Mouse (Mus musculus): Measurements from ENCODE around the gene AC124108.1. TPM values are rescaled to one million over a fixed set of nuclear protein-coding genes. Genes with fewer than 3 reads are reported as not detected.

Gene AC124108.1
- polyA plus RNA-seq, 1 experiment from 2014 or later: not detected

DNA sequence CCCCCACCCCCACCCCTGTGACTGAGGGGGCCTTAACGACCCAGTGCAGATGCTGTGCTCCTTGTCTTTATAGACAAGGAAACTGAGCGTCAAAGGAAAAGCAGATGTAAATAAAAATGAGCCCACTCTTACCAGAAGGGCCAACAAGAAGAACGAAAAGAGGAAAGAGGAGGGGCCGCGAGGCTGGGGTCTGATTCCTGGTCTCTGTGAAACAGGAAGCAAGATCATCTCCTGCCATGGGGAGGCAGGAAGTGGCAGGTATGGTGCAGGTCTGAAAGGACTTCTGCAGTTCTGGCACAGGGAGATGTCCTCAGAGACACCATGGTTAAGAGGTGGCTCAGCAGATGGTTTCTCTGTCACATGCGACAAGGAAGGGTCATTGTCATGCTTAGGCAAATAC lies 20.6 kb upstream of the AC124108.1 start:
- Histone ChIP-seq H3K27ac (ENCODE audit: low read depth, low read length) (no peak overlapping the region), H3K4me2 (replicated peaks; ENCODE audit: low read depth) (no peak overlapping the region), H3K9ac (ENCODE audit: low read depth, low read length) (no peak overlapping the region), H3K36me3 (ENCODE audit: control insufficient read depth, insufficient read depth) (no peaks in the 10 kb centered on the region), H3K27me3 (replicated peaks; ENCODE audit: control insufficient read depth, insufficient read depth, low read length) (no peaks in the 10 kb centered on the region), H3K4me1 (replicated peaks; ENCODE audit: control insufficient read depth, insufficient read depth, low read length) (no peaks in the 10 kb centered on the region; the same call in 1 of the 2 replicates), H3K4me3 (ENCODE audit: low read depth, low read length) (no peak overlapping the region), H3K9me3 (ENCODE audit: control insufficient read depth) (no peaks in the 10 kb centered on the region)
- TF ChIP-seq CTCF (IDR thresholded peaks at IDR 0.05; ENCODE audit: low read depth): no peak
- 47% methylated on average over 6 of the region's 6 CpGs for WGBS
- no peak for ATAC-seq

DNA sequence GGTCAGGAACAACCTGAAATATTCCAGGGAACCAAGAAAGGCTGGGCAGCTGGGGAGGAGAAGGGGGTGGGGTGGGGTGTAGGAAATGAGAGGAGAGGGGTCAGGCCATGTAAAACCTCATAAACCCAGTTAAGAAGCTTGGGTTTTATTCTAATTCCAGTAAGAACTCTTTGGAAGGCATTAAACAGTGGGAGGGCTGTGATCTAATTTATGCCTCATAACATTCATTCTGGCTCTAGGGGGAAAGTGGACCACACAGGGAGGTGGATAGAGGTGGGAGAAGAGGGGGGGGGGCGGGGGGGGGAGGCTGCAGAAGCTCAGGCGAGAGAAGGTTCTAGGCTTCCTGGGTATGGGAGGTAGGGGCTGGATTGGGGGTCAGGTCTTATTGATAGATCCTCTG lies 19.6 kb upstream of the AC124108.1 start:
- no peak overlapping the region for H3K4me3 ChIP-seq (ENCODE audit: low read depth, low read length)
- H3K4me2 ChIP-seq (replicated peaks; ENCODE audit: low read depth): no peak overlapping the region
- H3K27ac ChIP-seq (ENCODE audit: low read depth, low read length): no peak overlapping the region
- no peak for TF ChIP-seq CTCF (IDR thresholded peaks at IDR 0.05; ENCODE audit: low read depth)
- no peak for ATAC-seq
- WGBS: 36% methylated on average over 1 of the region's 2 CpGs
- no peaks in the 10 kb centered on the region for H3K9me3 ChIP-seq (ENCODE audit: control insufficient read depth)
- no peak overlapping the region for H3K9ac ChIP-seq (ENCODE audit: low read depth, low read length)
- no peaks in the 10 kb centered on the region; the same call in 1 of the 2 replicates for H3K4me1 ChIP-seq (replicated peaks; ENCODE audit: control insufficient read depth, insufficient read depth, low read length)
- H3K36me3 ChIP-seq (ENCODE audit: control insufficient read depth, insufficient read depth): no peaks in the 10 kb centered on the region
- H3K27me3 ChIP-seq (replicated peaks; ENCODE audit: control insufficient read depth, insufficient read depth, low read length): no peaks in the 10 kb centered on the region

DNA sequence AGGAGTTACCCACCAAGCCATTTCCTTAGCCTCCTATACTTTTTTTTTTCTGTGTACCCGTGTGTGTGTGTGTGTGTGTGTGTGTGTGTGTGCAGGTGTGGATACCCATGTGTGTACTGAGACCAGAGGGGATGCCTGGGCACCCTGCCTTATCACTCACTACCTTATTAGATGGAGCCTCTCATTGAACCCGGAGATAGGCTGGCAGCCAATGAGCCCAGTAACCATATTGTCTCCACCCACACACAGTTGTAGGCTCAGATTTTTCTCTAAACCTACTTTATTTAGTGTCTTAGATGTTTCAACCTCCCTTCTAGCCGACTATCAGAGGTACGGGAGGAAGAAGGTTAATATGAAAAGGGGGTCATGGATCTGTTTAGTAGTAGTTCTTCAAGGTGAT lies 5.0 kb upstream of the AC124108.1 start:
- no peaks in the 10 kb centered on the region for H3K4me1 ChIP-seq (replicated peaks; ENCODE audit: control insufficient read depth, insufficient read depth, low read length)
- H3K9ac ChIP-seq (ENCODE audit: low read depth, low read length): no peak overlapping the region
- H3K9me3 ChIP-seq (ENCODE audit: control insufficient read depth): no peaks in the 10 kb centered on the region
- no peak overlapping the region for H3K4me3 ChIP-seq (ENCODE audit: low read depth, low read length)
- H3K36me3 ChIP-seq (ENCODE audit: control insufficient read depth, insufficient read depth): no peaks in the 10 kb centered on the region
- H3K27me3 ChIP-seq (replicated peaks; ENCODE audit: control insufficient read depth, insufficient read depth, low read length): peaks cover 49% of the 10 kb centered on the region
- H3K4me2 ChIP-seq (replicated peaks; ENCODE audit: low read depth): no peak overlapping the region
- no peak for TF ChIP-seq CTCF (IDR thresholded peaks at IDR 0.05; ENCODE audit: low read depth)
- WGBS: 80% methylated on average over 4 of the region's 4 CpGs
- no peak for ATAC-seq
- no peak overlapping the region for H3K27ac ChIP-seq (ENCODE audit: low read depth, low read length)

DNA sequence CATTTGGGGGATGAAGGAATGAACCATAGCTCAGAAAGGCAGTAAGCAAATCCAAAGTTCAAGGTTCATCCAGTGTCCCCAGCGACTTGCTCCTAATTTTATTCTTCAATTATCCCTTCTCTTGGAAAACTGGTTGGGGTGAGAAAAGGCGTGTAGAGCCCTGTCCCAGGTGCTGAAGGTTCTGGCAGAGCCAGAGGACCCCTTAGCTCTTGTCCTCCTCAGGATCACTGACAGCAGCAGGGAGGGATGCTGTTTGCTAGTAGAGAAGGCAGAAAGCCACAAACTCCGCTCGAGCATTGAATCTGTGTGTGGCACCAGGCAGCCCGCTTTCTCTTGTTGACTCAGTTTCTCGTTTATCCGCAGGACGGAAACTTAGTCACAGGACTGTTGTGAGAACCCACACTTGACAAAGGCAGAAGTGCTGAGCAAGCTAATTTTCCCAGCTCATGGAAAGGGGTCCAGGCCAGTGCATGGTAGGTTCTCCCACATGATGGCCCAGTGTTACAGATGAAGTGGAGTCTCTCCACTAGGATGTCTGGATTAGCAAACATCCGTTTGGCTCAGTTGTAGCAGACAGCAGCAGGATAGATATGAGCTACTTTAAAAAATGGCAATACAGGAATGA lies 2.7 kb upstream of the AC124108.1 start:
- ATAC-seq: no peak
- peaks cover 69% of the 10 kb centered on the region for H3K27me3 ChIP-seq (replicated peaks; ENCODE audit: control insufficient read depth, insufficient read depth, low read length)

DNA sequence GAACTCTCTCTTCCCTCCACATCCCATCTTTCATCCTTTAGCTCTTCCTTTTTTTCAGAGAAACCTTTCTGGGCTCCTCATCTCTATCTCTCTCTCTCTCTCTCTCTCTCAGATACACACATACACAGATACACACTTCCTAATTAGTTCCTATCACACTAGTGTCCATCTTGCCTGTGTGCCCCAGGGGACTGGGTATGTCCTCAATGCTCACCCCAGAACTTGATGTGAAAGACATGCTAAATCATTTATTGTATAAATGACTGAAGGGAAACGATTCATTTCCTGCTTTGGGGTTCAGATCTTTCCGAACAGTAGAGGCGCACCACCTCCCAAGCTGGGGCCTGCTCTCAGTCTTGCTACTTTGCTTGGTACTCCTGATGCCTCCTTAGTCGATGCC lies 2.0 kb upstream of the AC124108.1 start:
- no peak for ATAC-seq
- Histone ChIP-seq H3K9ac (ENCODE audit: low read depth, low read length) (no peak overlapping the region), H3K4me1 (replicated peaks; ENCODE audit: control insufficient read depth, insufficient read depth, low read length) (no peaks in the 10 kb centered on the region), H3K4me2 (replicated peaks; ENCODE audit: low read depth) (no peak overlapping the region), H3K36me3 (ENCODE audit: control insufficient read depth, insufficient read depth) (no peaks in the 10 kb centered on the region), H3K27ac (ENCODE audit: low read depth, low read length) (no peak overlapping the region), H3K9me3 (ENCODE audit: control insufficient read depth) (no peaks in the 10 kb centered on the region), H3K4me3 (ENCODE audit: low read depth, low read length) (no peak overlapping the region), H3K27me3 (replicated peaks; ENCODE audit: control insufficient read depth, insufficient read depth, low read length) (peaks cover 74% of the 10 kb centered on the region)
- TF ChIP-seq CTCF (IDR thresholded peaks at IDR 0.05; ENCODE audit: low read depth): no peak
- WGBS: 43% methylated on average over 4 of the region's 4 CpGs

More for the DNA sequence above, 2.7 kb upstream of the AC124108.1 start:
- H3K27ac ChIP-seq (ENCODE audit: low read depth, low read length): no peak overlapping the region
- WGBS: 26% methylated on average over 9 of the region's 9 CpGs
- no peaks in the 10 kb centered on the region for H3K4me1 ChIP-seq (replicated peaks; ENCODE audit: control insufficient read depth, insufficient read depth, low read length)
- H3K9ac ChIP-seq (ENCODE audit: low read depth, low read length): no peak overlapping the region
- H3K36me3 ChIP-seq (ENCODE audit: control insufficient read depth, insufficient read depth): no peaks in the 10 kb centered on the region
- no peak overlapping the region for H3K4me3 ChIP-seq (ENCODE audit: low read depth, low read length)
- no peaks in the 10 kb centered on the region for H3K9me3 ChIP-seq (ENCODE audit: control insufficient read depth)
- TF ChIP-seq CTCF (IDR thresholded peaks at IDR 0.05; ENCODE audit: low read depth): no peak
- H3K4me2 ChIP-seq (replicated peaks; ENCODE audit: low read depth): no peak overlapping the region

DNA sequence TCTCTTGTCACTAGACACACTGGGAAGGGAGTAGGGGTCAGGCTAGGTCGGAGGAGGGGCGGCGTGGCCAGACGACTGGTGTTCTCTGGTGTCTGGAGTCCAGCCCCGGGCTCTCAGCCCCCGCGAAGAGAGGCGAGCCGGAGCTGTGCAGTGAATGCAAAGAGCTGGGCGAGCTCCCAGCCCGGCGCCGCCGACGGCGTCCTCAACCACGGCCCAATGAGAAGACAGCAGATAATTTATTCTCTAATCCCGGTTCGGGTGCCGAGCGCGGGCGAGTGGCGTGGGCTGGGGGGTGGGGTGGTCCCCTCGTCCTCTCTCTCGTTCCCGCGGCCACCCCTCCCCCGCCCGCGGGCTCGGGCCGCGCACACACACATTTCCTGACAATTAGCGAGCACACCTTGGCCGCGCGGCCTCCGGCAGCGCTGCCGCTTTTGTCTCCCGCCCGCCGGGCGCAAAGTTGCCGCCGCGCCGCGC lies 1.2 kb upstream of the AC124108.1 start:
- no peaks in the 10 kb centered on the region for H3K9me3 ChIP-seq (ENCODE audit: control insufficient read depth)
- no peaks in the 10 kb centered on the region for H3K36me3 ChIP-seq (ENCODE audit: control insufficient read depth, insufficient read depth)
- no peak for ATAC-seq
- no peak overlapping the region for H3K27ac ChIP-seq (ENCODE audit: low read depth, low read length)
- H3K4me3 ChIP-seq (ENCODE audit: low read depth, low read length): peak overlapping the region; percentile 54
- under 1% methylated on average over 44 of the region's 50 CpGs for WGBS
- no peaks in the 10 kb centered on the region for H3K4me1 ChIP-seq (replicated peaks; ENCODE audit: control insufficient read depth, insufficient read depth, low read length)
- H3K9ac ChIP-seq (ENCODE audit: low read depth, low read length): 0 out of 2 replicates have a peak overlapping the region, but pooled peaks have one; percentile 7
- H3K4me2 ChIP-seq (replicated peaks; ENCODE audit: low read depth): peak overlapping the region; percentile 92
- H3K27me3 ChIP-seq (replicated peaks; ENCODE audit: control insufficient read depth, insufficient read depth, low read length): peaks cover 72% of the 10 kb centered on the region
- no peak for TF ChIP-seq CTCF (IDR thresholded peaks at IDR 0.05; ENCODE audit: low read depth)

Data from intestine, postnatal 0 days (tissue).